Mouse (Mus musculus) hematopoietic stem cell, adult 5-6 weeks (primary cell): ENCODE data around the gene Usp39. TPM values are rescaled to one million over a fixed set of nuclear protein-coding genes. Genes with fewer than 3 reads are reported as not detected.

ENCODE experiments used
- ATAC-seq, 2 experiments: fragments of 125-278 bp in 1 of 2; replicated peaks in 1 of 2; 2 replicates each; pipeline ENCODE4 v1.8.0; 2016 to 2017; ENCODE audit warnings: inconsistent platforms in 2 of 2, mild to moderate bottlenecking in 2 of 2, moderate number of reproducible peaks in 2 of 2, low read depth in 1 of 2, moderate TSS enrichment in 1 of 2; ENCODE audit not compliant: low FRiP score in 2 of 2, poor library complexity in 2 of 2, severe bottlenecking in 2 of 2, insufficient read depth in 1 of 2, low TSS enrichment in 1 of 2
- total RNA-seq: library from RNA; stranded (forward); fragments of 172-1452, 232-1000 nt; gene quantifications from 2 replicates; pipeline ENCODE4 v1.2.3, GENCODE M21; 2017

The Usp39 gene
- total RNA-seq, 1 experiment from 2014 or later = 66.7 TPM

GRCm38 (mm10) chr6:72358086-72358764, 13.2 kb upstream of the Usp39 start:
- no peak for ATAC-seq

- no peak for ATAC-seq
These were observed 12.4 kb upstream of the Usp39 start for GRCm38 (mm10) chr6:72357164-72358079.

GRCm38 (mm10) chr6:72356001-72356532, 11.1 kb upstream of the Usp39 start:
- no peak for ATAC-seq

- peak; percentile 42 to 61 for ATAC-seq
These were observed 10.3 kb upstream of the Usp39 start, which contains the start of gene Tmem150a for GRCm38 (mm10) chr6:72355066-72355911. Gene Tmem150a (plus strand): TSS chr6:72355447.

- no peak for ATAC-seq
These were observed 9.0 kb upstream of the Usp39 start for GRCm38 (mm10) chr6:72354025-72354424.

- no peak for ATAC-seq
These were observed 7.8 kb upstream of the Usp39 start for GRCm38 (mm10) chr6:72352636-72353405.

- ATAC-seq = no peak
These were observed 5.2 kb upstream of the Usp39 start for GRCm38 (mm10) chr6:72350214-72350613.

GRCm38 (mm10) chr6:72348411-72348810, 3.4 kb upstream of the Usp39 start:
- ATAC-seq = no peak

- peak; percentile 43 to 54 for ATAC-seq
These were observed 2.4 kb upstream of the Usp39 start, which contains the start of gene 0610030E20Rik for GRCm38 (mm10) chr6:72347166-72347941. Gene 0610030E20Rik (plus strand): TSS chr6:72347317.

GRCm38 (mm10) chr6:72346261-72346660, 1.3 kb upstream of the Usp39 start:
- ATAC-seq = no peak

GRCm38 (mm10) chr6:72345633-72346032, 649 bp upstream of the Usp39 start:
- ATAC-seq = no peak

GRCm38 (mm10) chr6:72344396-72345073, 449 bp downstream of the Usp39 start:
- ATAC-seq = no peak

- ATAC-seq = no peak
These were observed 4.5 kb downstream of the Usp39 start for GRCm38 (mm10) chr6:72340481-72340880.

GRCm38 (mm10) chr6:72333111-72333510, 11.9 kb downstream of the Usp39 start:
- ATAC-seq = peak in 1 of 2 experiments; percentile 58; a peak in 1 of 4 replicates

- peak in 1 of 2 experiments; percentile 81; a peak in 2 of 4 replicates for ATAC-seq
These were observed 14.9 kb downstream of the Usp39 start for GRCm38 (mm10) chr6:72330133-72330532.
